Mouse (Mus musculus): ENCODE measurements around the gene Muc1. TPM values are rescaled to one million over a fixed set of nuclear protein-coding genes. Genes with fewer than 3 reads are reported as not detected.
"Not testable (repeated sequence)": the region's sequence is repeated elsewhere in the genome, so short reads cannot be mapped to it uniquely, and the experiment has no call there.

The Muc1 gene
- polyA plus RNA-seq, 1 experiment from 2014 or later, result 0.90 TPM

GRCm38 (mm10) chr3:89213803-89214530 is 14.9 kb upstream of the Muc1 start:
- peak; percentile 98 for DNase-seq (ENCODE audit: low spot score)
- peak overlapping the region; percentile 70 for H3K4me3 ChIP-seq (ENCODE audit: low read depth, low read length)
- H3K36me3 ChIP-seq (replicated peaks; ENCODE audit: control insufficient read depth, insufficient read depth, low read depth, low read length), result no peaks in the 10 kb centered on the region
- peak overlapping the region; percentile 85 for H3K27ac ChIP-seq (replicated peaks; ENCODE audit: low read depth, low read length)
- under 1% methylated on average over 67 of the region's 69 CpGs for WGBS
- peak overlapping the region; percentile 71 for H3K9ac ChIP-seq (replicated peaks; ENCODE audit: low read length)
- no peaks in the 10 kb centered on the region for H3K27me3 ChIP-seq (ENCODE audit: control insufficient read depth, insufficient read depth, low read length)
- H3K4me1 ChIP-seq (ENCODE audit: control insufficient read depth, insufficient read depth, low read length), result peaks cover 3% of the 10 kb centered on the region
- no peaks in the 10 kb centered on the region for H3K9me3 ChIP-seq (replicated peaks; ENCODE audit: control insufficient read depth, low read length)
- peak; percentile 85 for ATAC-seq (replicated peaks; ENCODE audit: insufficient number of reproducible peaks, low FRiP score, low TSS enrichment, low read depth)
- H3K4me2 ChIP-seq (ENCODE audit: low read depth, low read length), result peak overlapping the region; percentile 58

- ATAC-seq (replicated peaks; ENCODE audit: insufficient number of reproducible peaks, low FRiP score, low TSS enrichment, low read depth) (no peak), DNase-seq (ENCODE audit: low spot score) (peak; percentile 71)
- no peaks in the 10 kb centered on the region; the same call in 1 of the 2 replicates for H3K36me3 ChIP-seq (replicated peaks; ENCODE audit: control insufficient read depth, insufficient read depth, low read depth, low read length)
- H3K4me2 ChIP-seq (ENCODE audit: low read depth, low read length), result peak within 1 kb of the TSS; percentile 58
- H3K9ac ChIP-seq (replicated peaks; ENCODE audit: low read length), result peak within 1 kb of the TSS; percentile 71
- H3K4me3 ChIP-seq (ENCODE audit: low read depth, low read length), result peak within 1 kb of the TSS; percentile 70
- no peaks in the 10 kb centered on the region for H3K9me3 ChIP-seq (replicated peaks; ENCODE audit: control insufficient read depth, low read length)
- peak within 1 kb of the TSS; percentile 85 for H3K27ac ChIP-seq (replicated peaks; ENCODE audit: low read depth, low read length)
- H3K4me1 ChIP-seq (ENCODE audit: control insufficient read depth, insufficient read depth, low read length), result peaks cover 3% of the 10 kb centered on the region
- H3K27me3 ChIP-seq (ENCODE audit: control insufficient read depth, insufficient read depth, low read length), result no peaks in the 10 kb centered on the region
- under 1% methylated on average over 14 of the region's 19 CpGs for WGBS
These were observed 14.0 kb upstream of the Muc1 start, which contains the start of gene Thbs3 for GRCm38 (mm10) chr3:89214681-89215411. TSS of gene Thbs3 (plus strand) at chr3:89215180.

- DNase-seq (ENCODE audit: low spot score), result peak; percentile 96
- no peaks in the 10 kb centered on the region for H3K9me3 ChIP-seq (replicated peaks; ENCODE audit: control insufficient read depth, low read length)
- peak overlapping the region; percentile 70 for H3K4me3 ChIP-seq (ENCODE audit: low read depth, low read length)
- peak overlapping the region; percentile 85; the same call in 1 of the 2 replicates for H3K27ac ChIP-seq (replicated peaks; ENCODE audit: low read depth, low read length)
- H3K9ac ChIP-seq (replicated peaks; ENCODE audit: low read length), result peak overlapping the region; percentile 71
- no peaks in the 10 kb centered on the region for H3K27me3 ChIP-seq (ENCODE audit: control insufficient read depth, insufficient read depth, low read length)
- H3K36me3 ChIP-seq (replicated peaks; ENCODE audit: control insufficient read depth, insufficient read depth, low read depth, low read length), result no peaks in the 10 kb centered on the region; the same call in 1 of the 2 replicates
- peak overlapping the region; percentile 58 for H3K4me2 ChIP-seq (ENCODE audit: low read depth, low read length)
- WGBS, result 0% methylated on average over 6 of the region's 6 CpGs
- peak; percentile 8 for ATAC-seq (replicated peaks; ENCODE audit: insufficient number of reproducible peaks, low FRiP score, low TSS enrichment, low read depth)
- peaks cover 3% of the 10 kb centered on the region for H3K4me1 ChIP-seq (ENCODE audit: control insufficient read depth, insufficient read depth, low read length)
These were observed 13.0 kb upstream of the Muc1 start for GRCm38 (mm10) chr3:89215853-89216252.

- not testable (repeated sequence) for DNase-seq (ENCODE audit: low spot score); H3K9me3 ChIP-seq (replicated peaks; ENCODE audit: control insufficient read depth, low read length); H3K4me2 ChIP-seq (ENCODE audit: low read depth, low read length); H3K27me3 ChIP-seq (ENCODE audit: control insufficient read depth, insufficient read depth, low read length); H3K4me1 ChIP-seq (ENCODE audit: control insufficient read depth, insufficient read depth, low read length); ATAC-seq (replicated peaks; ENCODE audit: insufficient number of reproducible peaks, low FRiP score, low TSS enrichment, low read depth); H3K36me3 ChIP-seq (replicated peaks; ENCODE audit: control insufficient read depth, insufficient read depth, low read depth, low read length); H3K27ac ChIP-seq (replicated peaks; ENCODE audit: low read depth, low read length); H3K4me3 ChIP-seq (ENCODE audit: low read depth, low read length); H3K9ac ChIP-seq (replicated peaks; ENCODE audit: low read length)
- WGBS, result 71% methylated on average over 7 of the region's 7 CpGs
These were observed 12.4 kb upstream of the Muc1 start for GRCm38 (mm10) chr3:89216407-89216806.

- H3K4me2 ChIP-seq (ENCODE audit: low read depth, low read length), result no peak overlapping the region
- ATAC-seq (replicated peaks; ENCODE audit: insufficient number of reproducible peaks, low FRiP score, low TSS enrichment, low read depth), result no peak
- no peaks in the 10 kb centered on the region; the same call in 1 of the 2 replicates for H3K36me3 ChIP-seq (replicated peaks; ENCODE audit: control insufficient read depth, insufficient read depth, low read depth, low read length)
- WGBS, result 86% methylated on average over 1 of the region's 1 CpGs
- H3K9ac ChIP-seq (replicated peaks; ENCODE audit: low read length), result no peak overlapping the region
- no peak overlapping the region for H3K27ac ChIP-seq (replicated peaks; ENCODE audit: low read depth, low read length)
- H3K4me3 ChIP-seq (ENCODE audit: low read depth, low read length), result no peak overlapping the region
- H3K9me3 ChIP-seq (replicated peaks; ENCODE audit: control insufficient read depth, low read length), result no peaks in the 10 kb centered on the region
- DNase-seq (ENCODE audit: low spot score), result no peak
- peaks cover 3% of the 10 kb centered on the region for H3K4me1 ChIP-seq (ENCODE audit: control insufficient read depth, insufficient read depth, low read length)
- no peaks in the 10 kb centered on the region for H3K27me3 ChIP-seq (ENCODE audit: control insufficient read depth, insufficient read depth, low read length)
These were observed 10.6 kb upstream of the Muc1 start for GRCm38 (mm10) chr3:89218271-89218670.

- H3K4me2 ChIP-seq (ENCODE audit: low read depth, low read length), result no peak overlapping the region
- ATAC-seq (replicated peaks; ENCODE audit: insufficient number of reproducible peaks, low FRiP score, low TSS enrichment, low read depth), result no peak
- H3K36me3 ChIP-seq (replicated peaks; ENCODE audit: control insufficient read depth, insufficient read depth, low read depth, low read length), result no peaks in the 10 kb centered on the region; the same call in 1 of the 2 replicates
These were observed 9.3 kb upstream of the Muc1 start for GRCm38 (mm10) chr3:89219546-89219945.

GRCm38 (mm10) chr3:89221167-89221566 is 7.7 kb upstream of the Muc1 start:
- 65% methylated on average over 5 of the region's 5 CpGs for WGBS
- Histone ChIP-seq H3K27ac (replicated peaks; ENCODE audit: low read depth, low read length) (no peak overlapping the region), H3K4me3 (ENCODE audit: low read depth, low read length) (no peak overlapping the region), H3K4me2 (ENCODE audit: low read depth, low read length) (no peak overlapping the region), H3K27me3 (ENCODE audit: control insufficient read depth, insufficient read depth, low read length) (no peaks in the 10 kb centered on the region), H3K9me3 (replicated peaks; ENCODE audit: control insufficient read depth, low read length) (no peaks in the 10 kb centered on the region), H3K9ac (replicated peaks; ENCODE audit: low read length) (no peak overlapping the region), H3K36me3 (replicated peaks; ENCODE audit: control insufficient read depth, insufficient read depth, low read depth, low read length) (no peaks in the 10 kb centered on the region; the same call in 1 of the 2 replicates), H3K4me1 (ENCODE audit: control insufficient read depth, insufficient read depth, low read length) (no peaks in the 10 kb centered on the region; the same call in 1 of the 2 replicates)
- ATAC-seq (replicated peaks; ENCODE audit: insufficient number of reproducible peaks, low FRiP score, low TSS enrichment, low read depth), result no peak
- no peak for DNase-seq (ENCODE audit: low spot score)

More at GRCm38 (mm10) chr3:89219546-89219945, 9.3 kb upstream of the Muc1 start:
- Histone ChIP-seq H3K9ac (replicated peaks; ENCODE audit: low read length) (no peak overlapping the region), H3K4me1 (ENCODE audit: control insufficient read depth, insufficient read depth, low read length) (peaks cover 3% of the 10 kb centered on the region), H3K9me3 (replicated peaks; ENCODE audit: control insufficient read depth, low read length) (no peaks in the 10 kb centered on the region), H3K27ac (replicated peaks; ENCODE audit: low read depth, low read length) (no peak overlapping the region), H3K4me3 (ENCODE audit: low read depth, low read length) (no peak overlapping the region), H3K27me3 (ENCODE audit: control insufficient read depth, insufficient read depth, low read length) (no peaks in the 10 kb centered on the region)
- WGBS, result 44% methylated on average over 8 of the region's 8 CpGs
- no peak for DNase-seq (ENCODE audit: low spot score)
